Mouse (Mus musculus): Measurements from ENCODE around the gene Srsf9.

DNA sequence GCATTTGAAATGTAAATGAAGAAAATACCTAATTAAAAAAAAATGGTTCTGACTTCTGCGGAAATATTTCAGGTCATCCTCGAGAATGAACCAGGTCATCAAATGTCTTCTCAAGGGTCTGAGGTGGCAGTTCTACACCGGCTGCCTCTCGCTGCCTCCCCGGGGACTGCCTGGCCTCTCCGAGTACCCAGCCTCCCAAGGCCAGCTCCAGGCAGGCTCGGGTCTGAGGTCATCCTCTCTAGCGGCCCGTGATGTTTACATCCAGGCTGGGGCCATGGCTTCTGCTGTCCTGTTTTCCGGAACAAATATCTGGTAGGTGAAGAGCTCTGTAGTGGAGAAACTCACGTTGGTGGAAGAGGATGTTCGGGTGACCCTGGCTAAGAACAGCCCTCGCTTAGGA lies 28.1 kb downstream of the Srsf9 start:
- TF ChIP-seq CTCF (IDR thresholded peaks at IDR 0.05; ENCODE audit: borderline replicate concordance, control insufficient read depth, extremely low read depth, insufficient read depth, low read length, poor library complexity): no peak
- no peak for TF ChIP-seq POLR2A (IDR thresholded peaks at IDR 0.05; ENCODE audit: control insufficient read depth, extremely low read depth, insufficient read depth, low read length, poor library complexity)
